Mouse (Mus musculus) brain, adult 2 months (tissue): ENCODE measurements around the gene Slc29a4.

ENCODE experiments used
- DNase-seq: peaks from one replicate; pipeline ENCODE4 v3.0.0; 2011; ENCODE audit warnings: low read depth, low spot score

The Slc29a4 gene

GRCm38 (mm10) chr5:142739941-142740340 is 47.6 kb downstream of the Slc29a4 start:
- DNase-seq, result no peak

- DNase-seq, result peak; percentile 55
Observed at GRCm38 (mm10) chr5:142747026-142747629, 54.8 kb downstream of the Slc29a4 start.

GRCm38 (mm10) chr5:142750173-142750572 is 57.9 kb downstream of the Slc29a4 start:
- DNase-seq, result no peak

GRCm38 (mm10) chr5:142752241-142752640 is 59.9 kb downstream of the Slc29a4 start:
- DNase-seq, result peak; percentile 70

- DNase-seq, result no peak
Observed at GRCm38 (mm10) chr5:142759786-142760185, 67.5 kb downstream of the Slc29a4 start.

GRCm38 (mm10) chr5:142761326-142761983 is 69.1 kb downstream of the Slc29a4 start:
- DNase-seq, result peak; percentile 91

GRCm38 (mm10) chr5:142762082-142762807 is 69.9 kb downstream of the Slc29a4 start:
- peak; percentile 74 for DNase-seq

- no peak for DNase-seq
Observed at GRCm38 (mm10) chr5:142764306-142764705, 72.0 kb downstream of the Slc29a4 start.

GRCm38 (mm10) chr5:142764889-142765288 is 72.6 kb downstream of the Slc29a4 start:
- DNase-seq, result no peak

GRCm38 (mm10) chr5:142766708-142767107 is 74.4 kb downstream of the Slc29a4 start:
- peak; percentile 50 for DNase-seq

- DNase-seq, result peak; percentile 94
Observed at GRCm38 (mm10) chr5:142767937-142768336, 75.6 kb downstream of the Slc29a4 start.

- no peak for DNase-seq
Observed at GRCm38 (mm10) chr5:142768352-142769267, 76.3 kb downstream of the Slc29a4 start.

GRCm38 (mm10) chr5:142769641-142770040 is 77.3 kb downstream of the Slc29a4 start:
- DNase-seq, result no peak

- DNase-seq, result no peak
Observed at GRCm38 (mm10) chr5:142771034-142771433, 78.7 kb downstream of the Slc29a4 start.

GRCm38 (mm10) chr5:142771964-142772363 is 79.7 kb downstream of the Slc29a4 start:
- DNase-seq, result no peak
